Mouse (Mus musculus) heart, adult 18-20 months (tissue): ENCODE results near the gene Sh3rf1. TPM values are rescaled to one million over a fixed set of nuclear protein-coding genes. Genes with fewer than 3 reads are reported as not detected.

ENCODE experiments used
- DNase-seq, 2 experiments: peaks; one replicate each; pipeline ENCODE4 v3.0.0; 2021 to 2022; ENCODE audit warnings: mixed read lengths in 1 of 2
- total RNA-seq, 2 experiments: library from RNA; stranded (reverse); gene quantifications; 2 replicates each; pipeline ENCODE4 v1.2.3; 2021

Gene Sh3rf1
- total RNA-seq, 2 experiments from 2014 or later, result 4.7 to 5.0 TPM

DNA sequence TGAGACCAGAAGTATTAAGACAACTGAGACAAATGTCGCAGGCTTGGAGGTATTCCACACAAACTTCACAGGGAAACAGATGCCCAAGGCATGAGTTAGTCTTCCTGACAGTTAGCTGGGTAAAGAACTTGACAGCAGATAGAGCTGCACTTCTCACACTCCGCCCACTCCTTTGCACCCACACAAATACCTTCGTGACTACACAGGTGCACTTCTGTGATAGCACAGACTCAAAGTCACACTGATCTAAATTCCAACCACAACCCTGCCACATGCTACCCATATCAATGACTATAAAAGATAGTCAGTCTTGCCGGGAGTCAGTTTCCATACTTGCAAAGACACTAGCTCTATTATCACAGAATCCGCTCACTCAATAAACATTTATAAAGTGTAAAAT lies 202.4 kb downstream of the Sh3rf1 start:
- DNase-seq, result no peak

GRCm38 (mm10) chr8:61426671-61427070 lies 203.0 kb downstream of the Sh3rf1 start:
- DNase-seq, result no peak

DNA sequence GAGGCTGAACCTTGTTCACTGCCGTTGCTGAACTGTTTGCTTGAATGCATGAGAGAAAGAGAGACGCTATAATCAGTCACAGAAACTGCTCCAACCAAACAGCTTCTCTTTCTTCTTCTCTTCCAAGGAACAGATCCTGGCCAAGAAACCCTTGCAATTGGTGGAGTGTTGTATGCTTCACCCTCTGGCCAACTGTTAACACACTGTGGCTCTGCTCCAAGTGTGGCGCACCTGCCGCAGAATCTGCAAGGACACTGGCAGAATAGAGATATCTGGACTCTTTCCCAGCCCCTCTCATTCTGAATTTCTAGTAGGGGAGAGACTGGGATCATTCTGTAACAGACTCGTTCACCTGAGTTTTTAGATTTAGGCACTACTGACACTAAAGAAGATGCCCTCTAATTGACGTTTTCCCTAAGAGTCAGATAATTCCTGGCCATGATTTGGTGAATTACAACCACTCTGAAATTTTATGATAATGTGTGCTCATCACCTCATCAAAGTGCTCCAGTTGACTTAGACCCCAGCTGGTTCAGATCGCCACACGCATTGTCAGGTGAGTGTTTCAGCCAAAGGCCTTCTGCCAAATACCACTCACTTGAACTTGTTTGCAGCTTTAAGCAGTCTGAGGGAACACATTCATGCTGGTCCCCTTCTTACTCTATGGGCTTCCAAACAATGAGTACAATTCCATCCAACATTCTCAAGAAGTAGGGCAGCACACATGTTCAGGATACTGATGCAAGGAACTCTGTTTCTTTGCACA lies 204.4 kb downstream of the Sh3rf1 start:
- no peak for DNase-seq

DNA sequence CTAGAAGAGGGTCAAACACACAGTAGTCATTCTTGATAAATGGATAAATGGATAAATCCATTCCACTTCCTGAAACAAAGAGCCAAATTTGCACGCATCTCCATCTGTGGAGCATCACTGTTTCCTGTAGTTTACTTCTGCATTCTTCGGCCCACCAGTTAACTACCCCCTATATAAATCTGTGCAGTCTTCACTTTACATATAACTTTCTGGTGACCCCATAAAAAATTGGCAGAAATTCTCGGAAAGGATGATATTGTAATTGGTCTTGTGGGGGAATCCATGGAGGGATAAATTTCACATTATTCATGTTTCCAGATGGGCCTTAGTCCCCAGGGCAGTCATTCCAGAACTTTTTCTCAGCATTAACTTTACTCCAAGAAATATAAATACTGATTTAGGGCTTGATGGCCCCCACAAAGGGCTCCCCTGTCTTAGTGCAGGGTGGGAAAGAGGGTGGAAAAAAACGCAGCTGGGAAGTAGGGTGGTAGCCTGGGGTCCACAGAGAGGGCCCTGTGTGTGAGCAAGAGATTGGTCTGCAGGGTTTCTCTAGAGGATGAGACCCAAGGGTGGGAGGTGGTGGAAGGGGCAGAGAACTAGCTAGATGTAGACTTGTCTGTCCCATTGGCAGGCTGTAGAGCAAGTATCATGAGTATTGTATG lies 205.3 kb downstream of the Sh3rf1 start:
- no peak for DNase-seq

DNA sequence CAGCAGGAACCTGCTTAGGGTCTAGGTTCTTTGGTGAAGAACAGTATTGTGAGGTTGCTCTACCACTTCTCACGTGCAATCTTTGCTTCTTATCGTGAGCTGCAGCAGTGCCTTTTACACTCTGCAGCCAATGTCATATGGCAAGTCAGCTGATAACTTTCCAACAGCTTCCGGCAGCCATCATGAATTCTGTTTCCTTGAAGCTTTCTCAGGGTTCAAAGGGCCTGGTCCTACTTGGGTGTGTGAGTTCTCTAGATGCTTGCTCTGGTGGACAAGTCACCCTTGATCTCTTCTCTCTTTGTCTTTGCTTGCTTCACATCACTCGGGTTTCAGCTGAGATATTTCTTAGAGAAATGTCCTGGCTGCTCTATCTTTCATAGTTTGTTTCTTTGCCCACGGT lies 211.8 kb downstream of the Sh3rf1 start:
- DNase-seq, result no peak

DNA sequence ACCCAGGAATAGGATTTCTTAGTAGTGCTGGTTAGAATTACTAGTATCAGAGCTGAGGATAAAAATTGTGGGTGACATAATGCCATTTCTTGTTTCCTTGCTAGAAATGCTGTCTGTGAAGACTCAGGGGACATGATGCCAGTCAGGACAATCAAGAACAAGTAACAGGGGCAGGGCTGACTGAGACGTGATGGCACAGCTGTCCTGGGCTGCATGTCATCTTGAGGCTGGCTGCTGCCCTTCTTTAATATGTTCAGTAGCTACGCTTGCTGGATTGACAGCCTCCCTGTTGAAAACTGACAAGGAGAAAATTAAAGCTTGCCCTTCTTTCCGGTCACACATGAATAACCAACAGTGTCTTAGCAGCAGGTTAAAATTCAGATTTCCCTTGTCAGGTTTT lies 212.5 kb downstream of the Sh3rf1 start:
- DNase-seq, result no peak

DNA sequence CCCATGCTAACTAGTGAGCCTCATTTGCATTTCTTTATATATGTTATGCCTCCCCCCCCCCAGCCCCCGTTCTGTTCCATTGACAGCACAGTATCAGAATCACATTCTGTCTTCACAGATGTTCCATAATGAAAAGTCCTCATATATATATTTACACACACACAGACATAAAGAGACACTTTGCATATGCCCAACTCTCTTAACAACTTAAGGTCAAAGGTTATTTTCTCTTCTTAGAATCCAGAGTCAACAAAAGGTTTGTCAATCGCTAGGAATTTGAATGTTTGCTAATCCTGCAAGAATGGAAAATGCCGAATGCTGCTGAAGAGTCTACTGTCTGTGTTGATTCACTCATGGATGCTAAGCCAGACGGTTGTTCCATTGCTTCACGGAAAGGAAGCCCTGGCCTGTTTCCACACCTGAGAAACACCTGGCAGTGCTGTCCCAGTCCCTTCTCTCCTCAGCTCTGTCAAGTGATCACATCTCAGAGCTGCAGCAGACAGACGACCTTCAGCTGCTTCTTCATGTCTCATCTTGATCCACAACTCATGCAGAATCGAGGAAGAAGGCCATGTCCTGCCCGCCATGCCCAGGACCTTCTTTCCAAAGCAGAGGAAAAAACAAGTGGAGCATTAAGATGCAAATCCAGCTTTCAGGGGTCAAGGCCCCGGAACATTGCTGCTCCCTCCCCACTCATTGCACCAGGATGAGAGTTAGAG lies 213.1 kb downstream of the Sh3rf1 start:
- DNase-seq, result no peak

DNA sequence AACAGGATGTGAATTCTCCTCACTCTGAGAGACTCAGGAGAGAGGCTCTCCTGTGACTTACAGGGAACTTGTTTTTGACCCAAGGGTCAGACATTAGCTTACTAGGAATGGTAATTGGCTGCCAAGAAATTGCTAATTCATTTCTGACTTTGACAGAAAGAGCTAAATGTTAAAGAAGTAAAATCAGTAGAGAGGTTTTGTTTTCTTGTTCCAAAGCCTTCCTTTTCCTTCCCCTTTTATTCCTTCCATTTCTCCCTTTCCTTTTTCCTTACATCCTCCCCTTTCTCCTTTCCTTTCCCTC lies 213.6 kb downstream of the Sh3rf1 start:
- no peak for DNase-seq

DNA sequence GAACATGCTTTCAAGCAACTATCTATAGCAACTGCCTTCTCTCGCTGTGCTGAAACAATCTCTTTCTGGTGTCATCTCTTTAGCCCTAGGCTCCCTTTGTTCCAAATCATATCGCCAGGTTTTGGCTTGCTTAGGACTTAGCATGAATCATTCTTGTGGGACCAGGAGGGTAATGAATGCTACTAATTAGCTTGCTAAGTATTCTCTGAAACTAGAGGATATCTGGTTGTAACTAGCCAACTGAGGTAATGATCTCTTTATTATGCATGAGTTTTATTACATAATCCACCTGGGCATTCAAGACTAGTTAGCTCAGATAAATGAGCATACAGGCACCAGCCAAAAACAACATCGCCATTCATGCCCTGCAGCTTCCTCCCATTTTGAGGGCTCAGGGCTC lies 219.3 kb downstream of the Sh3rf1 start:
- no peak for DNase-seq

DNA sequence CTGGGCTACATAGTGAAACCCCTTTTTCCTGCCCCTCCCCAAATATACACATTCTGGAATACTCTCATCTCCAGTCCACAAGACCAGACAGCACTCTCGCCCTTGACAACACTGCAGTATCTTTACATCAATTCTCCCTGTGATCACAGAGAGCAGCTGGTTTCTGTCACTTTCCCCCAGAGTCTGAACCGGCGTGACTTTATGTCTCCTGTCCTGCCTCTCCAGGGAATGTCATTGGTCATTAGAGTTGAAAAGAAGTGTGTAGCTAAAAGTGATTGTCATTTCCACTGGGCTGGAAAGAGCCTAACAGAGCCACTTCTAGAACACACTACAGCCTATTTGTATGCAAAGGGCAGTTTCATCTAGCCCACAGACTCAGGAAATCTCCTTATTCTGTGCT lies 220.7 kb downstream of the Sh3rf1 start:
- no peak for DNase-seq

Other genes starting within 250 kb of the Sh3rf1 start
- 10 to 100 TPM; 31.6 to 32.0 TPM for gene Clcn3, start 240.6 kb upstream of the Sh3rf1 start, total RNA-seq
- 1 to 10 TPM; 9.5 to 9.6 TPM for gene Nek1, start 230.7 kb upstream of the Sh3rf1 start, total RNA-seq